Mouse (Mus musculus) CH12.LX (cell line): ENCODE measurements at regions not wholly inside any gene's neighbourhood (a gene's known extent, or its start where the extent isn't known, plus 50 kb on each side); places are given as distances from the start of the nearest gene placed in this dataset.

Experiments used
- DNase-seq: peaks from one replicate; pipeline ENCODE4 v3.0.0-alpha.2; 2013; ENCODE audit errors: extremely low read depth
- H3K27ac ChIP-seq: 2 replicates; pipeline ENCODE4 v1.5.1; 2012; ENCODE audit warnings: low read depth, mild to moderate bottlenecking, control low read depth, moderate library complexity; ENCODE audit not compliant: insufficient read depth
- H3K27me3 ChIP-seq: replicated peaks from 2 replicates; pipeline ENCODE3; 2012; ENCODE audit warnings: inconsistent platforms
- H3K36me3 ChIP-seq, 2 experiments: replicated peaks in 1 of 2; 2 replicates each; pipeline versions ENCODE3 to v1.6.1; 2012; ENCODE audit warnings: inconsistent platforms in 1 of 2, low read length in 1 of 2, mild to moderate bottlenecking in 1 of 2, mixed read lengths in 1 of 2, moderate library complexity in 1 of 2; ENCODE audit not compliant: control insufficient read depth in 1 of 2, insufficient read depth in 1 of 2
- H3K4me1 ChIP-seq, 2 experiments: 2 replicates each; pipeline ENCODE4 v1.6.1; 2012; ENCODE audit warnings: inconsistent platforms in 1 of 2, moderate library complexity in 1 of 2; ENCODE audit not compliant: insufficient read depth in 2 of 2, control insufficient read depth in 1 of 2
- H3K4me2 ChIP-seq: 2 replicates; pipeline ENCODE4 v1.6.1; 2012; ENCODE audit warnings: low read depth, mild to moderate bottlenecking, control low read depth; ENCODE audit not compliant: poor library complexity, insufficient read depth, severe bottlenecking
- H3K4me3 ChIP-seq, 3 experiments: fragments of 150-350 bp in 1 of 3; sonication (generic) in 1 of 3; replicated peaks in 1 of 3; 2 replicates each; pipeline versions ENCODE3 to v1.5.1; 2011 to 2012; ENCODE audit warnings: low read depth in 2 of 3, low read length in 2 of 3, mild to moderate bottlenecking in 2 of 3, moderate library complexity in 2 of 3, control low read depth in 1 of 3, improper control_type of control experiment in 1 of 3, inconsistent platforms in 1 of 3, mixed read lengths in 1 of 3; ENCODE audit not compliant: poor library complexity in 1 of 3
- H3K79me2 ChIP-seq: replicated peaks from 2 replicates; pipeline ENCODE4 v1.6.1; 2012; ENCODE audit warnings: mild to moderate bottlenecking, moderate library complexity; ENCODE audit not compliant: control insufficient read depth, poor library complexity, insufficient read depth, severe bottlenecking; ENCODE audit errors: extremely low read depth
- H3K9ac ChIP-seq: 2 replicates; pipeline ENCODE4 v1.6.1; 2012; ENCODE audit warnings: low read depth, mild to moderate bottlenecking, control low read depth, moderate library complexity; ENCODE audit not compliant: insufficient read depth
- H3K9me3 ChIP-seq: replicated peaks from 2 replicates; pipeline ENCODE3; 2012; ENCODE audit warnings: low read length, inconsistent platforms, mixed read lengths
- CHD1 ChIP-seq: IDR thresholded peaks from 2 replicates; pipeline ENCODE4 v1.6.1; 2012; ENCODE audit warnings: low read depth, low read length, improper control_type of control experiment, inconsistent platforms
- HCFC1 ChIP-seq: IDR thresholded peaks from 2 replicates; pipeline ENCODE4 v1.6.1; 2012; ENCODE audit warnings: low read depth, mild to moderate bottlenecking, inconsistent platforms, low read length, improper control_type of control experiment
- JUN ChIP-seq: IDR thresholded peaks from 2 replicates; pipeline ENCODE4 v1.6.1; 2011; ENCODE audit warnings: low read depth, mild to moderate bottlenecking, low read length, improper control_type of control experiment, moderate library complexity; ENCODE audit not compliant: insufficient read depth
- KAT2A ChIP-seq: IDR thresholded peaks from 2 replicates; pipeline ENCODE4 v1.6.1; 2012; ENCODE audit warnings: low read length, improper control_type of control experiment, inconsistent platforms; ENCODE audit not compliant: insufficient replicate concordance
- MAFK ChIP-seq: IDR thresholded peaks from 2 replicates; pipeline ENCODE4 v1.6.1; 2011; ENCODE audit warnings: low read length, improper control_type of control experiment; ENCODE audit not compliant: insufficient replicate concordance
- MXI1 ChIP-seq: IDR thresholded peaks from 2 replicates; pipeline ENCODE4 v1.6.1; 2011; ENCODE audit warnings: mild to moderate bottlenecking, low read depth, low read length, improper control_type of control experiment
- NELFE ChIP-seq: IDR thresholded peaks from 2 replicates; pipeline ENCODE4 v1.6.1; 2011; ENCODE audit warnings: low read depth, low read length, improper control_type of control experiment
- NRF1 ChIP-seq: IDR thresholded peaks from 2 replicates; pipeline ENCODE4 v1.6.1; 2014; ENCODE audit warnings: low read depth, mild to moderate bottlenecking, inconsistent platforms, low read length, improper control_type of control experiment, moderate library complexity
- POLR2A ChIP-seq: IDR thresholded peaks from 2 replicates; pipeline ENCODE4 v1.6.1; 2011; ENCODE audit warnings: low read depth, mild to moderate bottlenecking, improper control_type of control experiment, low read length
- RAD21 ChIP-seq: IDR thresholded peaks from 2 replicates; pipeline ENCODE4 v1.6.1; 2011; ENCODE audit warnings: low read depth, mild to moderate bottlenecking, low read length, improper control_type of control experiment, moderate library complexity
- USF1 ChIP-seq: IDR thresholded peaks from 2 replicates; pipeline ENCODE4 v1.6.1; 2014; ENCODE audit warnings: low read depth, mild to moderate bottlenecking, inconsistent platforms, low read length, improper control_type of control experiment
- ZC3H11A ChIP-seq: IDR thresholded peaks from 2 replicates; pipeline ENCODE4 v1.6.1; 2012; ENCODE audit warnings: low read depth, mild to moderate bottlenecking, inconsistent platforms, low read length, improper control_type of control experiment
- ZMIZ1 ChIP-seq: IDR thresholded peaks from 2 replicates; pipeline ENCODE4 v1.6.1; 2012; ENCODE audit warnings: low read depth, mild to moderate bottlenecking, inconsistent platforms, low read length, improper control_type of control experiment
- dilution Hi-C: fragments of 300-500 bp; cut with MboI; formaldehyde crosslinking; loops from 2 replicates; pipeline ENCODE4 v1.14.3; 2020; ENCODE audit warnings: low sequenced_read_pairs; ENCODE audit not compliant: extremely low pct_unique_long_range_greater_than_20kb, extremely low pct_ligation_motif_present
- in situ Hi-C: fragments of 300-500 bp; cut with MboI; formaldehyde crosslinking; loops from 3 replicates; pipeline ENCODE4 v1.14.3; 2019; ENCODE audit warnings: low sequenced_read_pairs, low pct_ligation_motif_present, low pct_unique_long_range_greater_than_20kb, mixed read lengths

- Histone ChIP-seq H3K4me3 (no peak overlapping the region), H3K79me2 (no peaks in the 10 kb centered on the region), H3K4me1 (peaks cover 4 to 17% of the 10 kb centered on the region in 2 experiments; a peak in 3 of 4 replicates), H3K27me3 (no peaks in the 10 kb centered on the region), H3K27ac (no peak overlapping the region), H3K4me2 (no peak overlapping the region), H3K9me3 (no peaks in the 10 kb centered on the region), H3K9ac (no peak overlapping the region), H3K36me3 (no peaks in the 10 kb centered on the region)
- in situ Hi-C loops: no loop called here
- dilution Hi-C loops: no loop called here
- DNase-seq: no peak
- TF ChIP-seq KAT2A (no peak), USF1 (no peak), ZMIZ1 (no peak), MXI1 (no peak), NRF1 (no peak)
Measured at GRCm38 (mm10) chr4:32170106-32170459, 68.5 kb upstream of the Bach2 start.

- in situ Hi-C loops: no loop called here
- Histone ChIP-seq H3K9ac (no peak overlapping the region), H3K36me3 (no peaks in the 10 kb centered on the region), H3K9me3 (no peaks in the 10 kb centered on the region), H3K4me2 (no peak overlapping the region), H3K4me3 (no peak overlapping the region), H3K27me3 (no peaks in the 10 kb centered on the region), H3K27ac (no peak overlapping the region), H3K79me2 (no peaks in the 10 kb centered on the region), H3K4me1 (peaks cover 4 to 14% of the 10 kb centered on the region in 2 experiments; a peak in 3 of 4 replicates)
- dilution Hi-C loops: no loop called here
- no peak for DNase-seq
- no peak for TF ChIP-seq POLR2A
- no peak for TF ChIP-seq JUN
- TF ChIP-seq NELFE: no peak
- no peak for TF ChIP-seq CHD1
- no peak for TF ChIP-seq ZMIZ1
- no peak for TF ChIP-seq HCFC1
- no peak for TF ChIP-seq MAFK
- TF ChIP-seq RAD21: no peak
Measured at GRCm38 (mm10) chr4:32170460-32171192, 68.0 kb upstream of the Bach2 start.

GRCm38 (mm10) chr4:32171291-32171690, 67.3 kb upstream of the Bach2 start:
- in situ Hi-C loops: no loop called here
- H3K4me3 ChIP-seq: no peak overlapping the region

More at GRCm38 (mm10) chr4:32171291-32171690, 67.3 kb upstream of the Bach2 start:
- Histone ChIP-seq H3K79me2 (no peaks in the 10 kb centered on the region), H3K4me2 (no peak overlapping the region), H3K4me1 (peaks cover 4 to 14% of the 10 kb centered on the region in 2 experiments; a peak in 3 of 4 replicates), H3K27me3 (no peaks in the 10 kb centered on the region), H3K9ac (no peak overlapping the region), H3K36me3 (no peaks in the 10 kb centered on the region), H3K27ac (no peak overlapping the region)
- DNase-seq: no peak
- dilution Hi-C loops: no loop called here
- TF ChIP-seq HCFC1: no peak
- TF ChIP-seq ZC3H11A: no peak
- TF ChIP-seq, all 38 proteins: peak for 0
- no peaks in the 10 kb centered on the region for H3K9me3 ChIP-seq
